Mouse (Mus musculus) heart, postnatal 0 days (tissue): Measurements from ENCODE around the gene Bcl9.

ENCODE experiments used
- CTCF ChIP-seq: IDR thresholded peaks from 2 replicates; pipeline ENCODE4 v1.5.1; 2016; ENCODE audit warnings: antibody characterized with exemption, control low read depth, low read depth
- EP300 ChIP-seq: IDR thresholded peaks from 2 replicates; pipeline ENCODE4 v1.6.1; 2016; ENCODE audit warnings: antibody characterized with exemption, low read depth

GRCm38 (mm10) chr3:97239316-97239715 is 58.4 kb downstream of the Bcl9 start:
- no peak for TF ChIP-seq EP300
- TF ChIP-seq CTCF: no peak
